Mouse (Mus musculus) embryonic facial prominence, embryonic 11.5 days (tissue): ENCODE results near the gene Gm20388. TPM values are rescaled to one million over a fixed set of nuclear protein-coding genes. Genes with fewer than 3 reads are reported as not detected.

Experiments used
- ATAC-seq: fragments of 200-750 bp; cut with Nextera tagmentation; replicated peaks from 2 replicates; pipeline ENCODE4 v1.8.0; 2017; ENCODE audit warnings: low read depth; ENCODE audit not compliant: insufficient number of reproducible peaks, low FRiP score, low TSS enrichment
- DNase-seq: peaks from one replicate; pipeline ENCODE4 v3.0.0-alpha.2; 2015; ENCODE audit warnings: low spot score
- H3K27ac ChIP-seq: fragments of 300-500 bp; sonication (generic); replicated peaks from 2 replicates; pipeline ENCODE4 v1.5.1; 2014; ENCODE audit warnings: mild to moderate bottlenecking, low read depth, low read length, control low read depth
- H3K27me3 ChIP-seq: fragments of 300-500 bp; sonication (generic); 2 replicates; pipeline ENCODE4 v1.6.1; 2014; ENCODE audit warnings: mild to moderate bottlenecking, low read length, moderate library complexity, mixed read lengths; ENCODE audit not compliant: control insufficient read depth, insufficient read depth
- H3K36me3 ChIP-seq: fragments of 300-500 bp; sonication (generic); replicated peaks from 2 replicates; pipeline ENCODE4 v1.6.1; 2014; ENCODE audit warnings: low read depth, mild to moderate bottlenecking, low read length, moderate library complexity, mixed read lengths; ENCODE audit not compliant: control insufficient read depth, insufficient read depth
- H3K4me1 ChIP-seq: fragments of 300-500 bp; sonication (generic); 2 replicates; pipeline ENCODE4 v1.6.1; 2014; ENCODE audit warnings: low read length, mixed read lengths; ENCODE audit not compliant: control insufficient read depth, insufficient read depth
- H3K4me2 ChIP-seq: fragments of 300-500 bp; sonication (generic); 2 replicates; pipeline ENCODE4 v1.6.1; 2014; ENCODE audit warnings: low read depth, mild to moderate bottlenecking, control low read depth, low read length, moderate library complexity
- H3K4me3 ChIP-seq: fragments of 300-500 bp; sonication (generic); 2 replicates; pipeline ENCODE4 v1.5.1; 2014; ENCODE audit warnings: low read depth, low read length, control low read depth
- H3K9ac ChIP-seq: fragments of 300-500 bp; sonication (generic); replicated peaks from 2 replicates; pipeline ENCODE4 v1.6.1; 2014; ENCODE audit warnings: mild to moderate bottlenecking, control low read depth, low read length
- H3K9me3 ChIP-seq: fragments of 300-500 bp; sonication (generic); replicated peaks from 2 replicates; pipeline ENCODE4 v1.6.1; 2016; ENCODE audit warnings: mild to moderate bottlenecking, low read length, inconsistent platforms, mixed read lengths; ENCODE audit not compliant: control insufficient read depth
- WGBS: fragments of 180-500 bp; shearing (Covaris S2); extraction: QIAGEN DNeasy Blood & Tissue Kit; methylation state at CpG from one replicate; pipeline ENCODE4 v1.1.7; 2014; 5-methylcytosine and 5-hydroxymethylcytosine counted together
- microRNA counts: library from miRNA; unstranded; fragments of <30 nt; microRNA quantifications from one replicate; lab custom pipeline; 2016
- microRNA-seq: library from miRNA; unstranded; fragments of <30 nt; microRNA quantifications from one replicate; pipeline ENCODE4, GENCODE M21; 2016; ENCODE audit warnings: borderline number of aligned reads
- polyA plus RNA-seq: library from polyadenylated mRNA; unstranded; fragments of >200 nt; fragmentation: Nextera tagmentation; extraction: Ambion mirVana; gene quantifications from 2 replicates; pipeline ENCODE4 v1.2.1, GENCODE M21; 2014

Gm20388 gene
- polyA plus RNA-seq, 1 experiment from 2014 or later: 3.1 TPM

DNA sequence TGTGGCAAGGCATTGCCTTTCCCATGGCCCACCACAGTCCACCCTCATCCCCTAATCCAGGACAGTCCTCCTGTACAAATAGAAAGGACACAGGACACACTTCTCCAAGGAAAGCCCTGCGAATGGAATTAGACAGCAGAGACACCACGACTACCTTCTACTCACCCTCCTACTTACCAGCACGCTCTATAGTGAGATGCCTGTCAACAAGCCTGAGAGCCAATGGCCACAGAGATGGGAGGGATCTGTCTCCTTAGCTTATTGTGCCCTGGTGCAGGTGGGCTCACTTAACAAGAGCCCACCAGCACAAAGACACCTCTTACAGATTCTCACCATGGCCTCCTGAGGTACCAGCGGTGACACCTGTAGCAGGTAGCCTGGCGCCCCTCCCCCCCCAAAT, 4482.4 kb downstream of the Gm20388 start:
- Histone ChIP-seq H3K9me3 (no peaks in the 10 kb centered on the region), H3K27ac (no peak overlapping the region), H3K4me3 (no peak overlapping the region), H3K4me1 (no peaks in the 10 kb centered on the region), H3K4me2 (no peak overlapping the region), H3K9ac (no peak overlapping the region), H3K36me3 (no peaks in the 10 kb centered on the region), H3K27me3 (no peaks in the 10 kb centered on the region)
- 81% methylated on average over 5 of the region's 5 CpGs for WGBS
- DNase-seq: no peak
- no peak for ATAC-seq

GRCm38 (mm10) chr8:124393927-124394326, 4483.3 kb downstream of the Gm20388 start:
- ATAC-seq (no peak), DNase-seq (no peak)
- H3K27me3 ChIP-seq: no peaks in the 10 kb centered on the region
- no peak overlapping the region for H3K4me2 ChIP-seq
- H3K9me3 ChIP-seq: no peaks in the 10 kb centered on the region
- 85% methylated on average over 4 of the region's 4 CpGs for WGBS
- no peak overlapping the region for H3K4me3 ChIP-seq
- H3K9ac ChIP-seq: no peak overlapping the region
- no peak overlapping the region for H3K27ac ChIP-seq
- H3K4me1 ChIP-seq: no peaks in the 10 kb centered on the region
- H3K36me3 ChIP-seq: no peaks in the 10 kb centered on the region

- Histone ChIP-seq H3K9me3 (no peaks in the 10 kb centered on the region), H3K27me3 (no peaks in the 10 kb centered on the region), H3K36me3 (no peaks in the 10 kb centered on the region), H3K9ac (no peak overlapping the region), H3K27ac (no peak overlapping the region), H3K4me1 (no peaks in the 10 kb centered on the region), H3K4me2 (no peak overlapping the region), H3K4me3 (no peak overlapping the region)
- WGBS: 86% methylated on average over 7 of the region's 7 CpGs
- DNase-seq (no peak), ATAC-seq (no peak)
Measured at GRCm38 (mm10) chr8:124394951-124395350, 4484.3 kb downstream of the Gm20388 start.

MicroRNA genes within 50 kb of the gene (microRNA counts, 519-probe panel; counts per million panel counts)
- microRNA mmu-miR-1967 (lab: Ali Mortazavi, UCI): not detected

Small RNA genes within 50 kb of the gene (microRNA-seq; reads per million reads assigned to microRNA genes)
- not detected for gene Gm22715
- not detected for gene Gm24366
- not detected for gene Gm27530
- not detected for gene Mir1967
- gene Mir6396: not detected
- 2.4 reads per million for gene Mir7079
- gene Mir7080: not detected
- not detected for gene Mir7237
- not detected for gene Mir7687

Other genes starting within 250 kb of the Gm20388 start
- gene Wfdc1, start 244.5 kb upstream of the Gm20388 start, polyA plus RNA-seq: 5.7 and 14.3 TPM in 2 replicates
- gene Atp2c2, start 210.8 kb upstream of the Gm20388 start, polyA plus RNA-seq: 1.1 and 1.3 TPM in 2 replicates
- gene Tldc1, start 132.4 kb upstream of the Gm20388 start, polyA plus RNA-seq: 6.5 and 6.9 TPM in 2 replicates
- 321 and 363 TPM in 2 replicates for gene Cotl1, start 70.3 kb upstream of the Gm20388 start, polyA plus RNA-seq
- 6.5 and 8.1 TPM in 2 replicates for gene Klhl36, start 48.6 kb upstream of the Gm20388 start, polyA plus RNA-seq
- 142 and 143 TPM in 2 replicates for gene Usp10, start 481 bp upstream of the Gm20388 start, polyA plus RNA-seq
- 3.0 and 3.6 TPM in 2 replicates for gene Crispld2, start 81.6 kb downstream of the Gm20388 start, polyA plus RNA-seq
- gene Zdhhc7, start 190.6 kb downstream of the Gm20388 start, polyA plus RNA-seq: 23.8 and 23.9 TPM in 2 replicates
- gene 6430548M08Rik, start 203.3 kb downstream of the Gm20388 start, polyA plus RNA-seq: 2.8 and 6.4 TPM in 2 replicates